Mouse (Mus musculus): ENCODE data around the gene Fndc10. TPM values are rescaled to one million over a fixed set of nuclear protein-coding genes. Genes with fewer than 3 reads are reported as not detected.
"Not testable (repeated sequence)": the region's sequence is repeated elsewhere in the genome, so short reads cannot be mapped to it uniquely, and the experiment has no call there.

Gene Fndc10
- polyA plus RNA-seq, 1 experiment from 2014 or later: 0.86 TPM

- ATAC-seq (replicated peaks; ENCODE audit: low FRiP score); H3K4me1 ChIP-seq (replicated peaks; ENCODE audit: control insufficient read depth, insufficient read depth, low read length); H3K9ac ChIP-seq (ENCODE audit: low read depth, low read length); H3K36me3 ChIP-seq (ENCODE audit: control insufficient read depth, insufficient read depth, low read length); H3K4me2 ChIP-seq; H3K27me3 ChIP-seq (replicated peaks; ENCODE audit: control insufficient read depth, insufficient read depth, low read length); H3K4me3 ChIP-seq (ENCODE audit: low read depth, low read length); H3K27ac ChIP-seq (ENCODE audit: low read depth, low read length); DNase-seq (ENCODE audit: low spot score); H3K9me3 ChIP-seq (ENCODE audit: control insufficient read depth, low read length): not testable (repeated sequence)
- WGBS: 64% methylated on average over 4 of the region's 4 CpGs
These were observed 23.9 kb upstream of the Fndc10 start for GRCm38 (mm10) chr4:155670236-155670635.

- H3K4me3 ChIP-seq (ENCODE audit: low read depth, low read length): no peak overlapping the region
- no peak overlapping the region for H3K4me2 ChIP-seq
- no peaks in the 10 kb centered on the region for H3K9me3 ChIP-seq (ENCODE audit: control insufficient read depth, low read length)
- H3K9ac ChIP-seq (ENCODE audit: low read depth, low read length): no peak overlapping the region
- no peak for DNase-seq (ENCODE audit: low spot score)
- ATAC-seq (replicated peaks; ENCODE audit: low FRiP score): no peak
- H3K27me3 ChIP-seq (replicated peaks; ENCODE audit: control insufficient read depth, insufficient read depth, low read length): no peaks in the 10 kb centered on the region
- peaks cover 6% of the 10 kb centered on the region for H3K4me1 ChIP-seq (replicated peaks; ENCODE audit: control insufficient read depth, insufficient read depth, low read length)
- WGBS: 58% methylated on average over 2 of the region's 2 CpGs
- H3K36me3 ChIP-seq (ENCODE audit: control insufficient read depth, insufficient read depth, low read length): no peaks in the 10 kb centered on the region
- no peak overlapping the region for H3K27ac ChIP-seq (ENCODE audit: low read depth, low read length)
These were observed 22.1 kb upstream of the Fndc10 start for GRCm38 (mm10) chr4:155672082-155672481.

GRCm38 (mm10) chr4:155675991-155676390, 18.2 kb upstream of the Fndc10 start:
- H3K36me3 ChIP-seq (ENCODE audit: control insufficient read depth, insufficient read depth, low read length): no peaks in the 10 kb centered on the region
- no peak overlapping the region for H3K9ac ChIP-seq (ENCODE audit: low read depth, low read length)
- no peak overlapping the region for H3K27ac ChIP-seq (ENCODE audit: low read depth, low read length)
- H3K27me3 ChIP-seq (replicated peaks; ENCODE audit: control insufficient read depth, insufficient read depth, low read length): no peaks in the 10 kb centered on the region
- DNase-seq (ENCODE audit: low spot score): no peak
- no peak overlapping the region for H3K4me3 ChIP-seq (ENCODE audit: low read depth, low read length)
- no peak for ATAC-seq (replicated peaks; ENCODE audit: low FRiP score)
- H3K4me2 ChIP-seq: no peak overlapping the region
- H3K9me3 ChIP-seq (ENCODE audit: control insufficient read depth, low read length): no peaks in the 10 kb centered on the region
- 82% methylated on average over 2 of the region's 2 CpGs for WGBS
- H3K4me1 ChIP-seq (replicated peaks; ENCODE audit: control insufficient read depth, insufficient read depth, low read length): no peaks in the 10 kb centered on the region

DNA sequence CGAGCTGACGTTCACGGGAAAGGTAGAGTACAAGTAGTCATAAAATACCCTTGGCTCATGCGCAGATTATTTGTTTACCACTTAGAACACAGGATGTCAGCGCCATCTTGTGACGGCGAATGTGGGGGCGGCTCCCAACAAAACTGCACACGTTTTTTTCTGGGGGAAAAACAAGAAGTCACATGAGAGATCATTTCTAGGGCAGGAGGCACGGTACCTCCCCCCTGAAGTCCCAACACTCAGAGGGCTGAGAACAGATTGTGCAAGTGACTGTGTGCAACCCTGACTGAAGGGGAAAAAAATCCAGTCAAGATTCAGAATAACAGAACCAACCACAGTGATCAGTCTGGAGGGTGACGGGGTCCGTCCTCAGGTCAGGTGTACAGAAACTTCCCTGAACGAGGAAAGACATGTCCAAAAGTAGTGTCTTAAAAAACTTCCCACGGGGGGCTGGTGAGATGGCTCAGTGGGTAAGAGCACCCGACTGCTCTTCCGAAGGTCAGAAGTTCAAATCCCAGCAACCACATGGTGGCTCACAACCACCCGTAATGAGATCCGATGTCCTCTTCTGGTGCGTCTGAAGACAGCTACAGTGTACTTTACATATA, 10.4 kb upstream of the Fndc10 start:
- not testable (repeated sequence) for H3K4me2 ChIP-seq; H3K9ac ChIP-seq (ENCODE audit: low read depth, low read length); ATAC-seq (replicated peaks; ENCODE audit: low FRiP score); H3K9me3 ChIP-seq (ENCODE audit: control insufficient read depth, low read length); H3K27ac ChIP-seq (ENCODE audit: low read depth, low read length); H3K4me1 ChIP-seq (replicated peaks; ENCODE audit: control insufficient read depth, insufficient read depth, low read length); H3K4me3 ChIP-seq (ENCODE audit: low read depth, low read length); DNase-seq (ENCODE audit: low spot score); H3K36me3 ChIP-seq (ENCODE audit: control insufficient read depth, insufficient read depth, low read length); H3K27me3 ChIP-seq (replicated peaks; ENCODE audit: control insufficient read depth, insufficient read depth, low read length)
- 87% methylated on average over 15 of the region's 19 CpGs for WGBS

GRCm38 (mm10) chr4:155687764-155688163, 6.4 kb upstream of the Fndc10 start:
- not testable (repeated sequence) for ATAC-seq (replicated peaks; ENCODE audit: low FRiP score); H3K4me2 ChIP-seq; H3K4me3 ChIP-seq (ENCODE audit: low read depth, low read length); H3K27me3 ChIP-seq (replicated peaks; ENCODE audit: control insufficient read depth, insufficient read depth, low read length); H3K36me3 ChIP-seq (ENCODE audit: control insufficient read depth, insufficient read depth, low read length); DNase-seq (ENCODE audit: low spot score); H3K27ac ChIP-seq (ENCODE audit: low read depth, low read length); H3K4me1 ChIP-seq (replicated peaks; ENCODE audit: control insufficient read depth, insufficient read depth, low read length); H3K9me3 ChIP-seq (ENCODE audit: control insufficient read depth, low read length); H3K9ac ChIP-seq (ENCODE audit: low read depth, low read length)
- WGBS: 80% methylated on average over 4 of the region's 4 CpGs

- peaks cover 33% of the 10 kb centered on the region for H3K27me3 ChIP-seq (replicated peaks; ENCODE audit: control insufficient read depth, insufficient read depth, low read length)
- H3K4me2 ChIP-seq: no peak overlapping the region
- H3K9ac ChIP-seq (ENCODE audit: low read depth, low read length): no peak overlapping the region
- H3K36me3 ChIP-seq (ENCODE audit: control insufficient read depth, insufficient read depth, low read length): no peaks in the 10 kb centered on the region
- no peak overlapping the region for H3K27ac ChIP-seq (ENCODE audit: low read depth, low read length)
- 0 out of 2 replicates have a peak, but pooled peaks cover 2% of the 10 kb centered on the region for H3K4me1 ChIP-seq (replicated peaks; ENCODE audit: control insufficient read depth, insufficient read depth, low read length)
- ATAC-seq (replicated peaks; ENCODE audit: low FRiP score) (no peak), DNase-seq (ENCODE audit: low spot score) (no peak)
- H3K4me3 ChIP-seq (ENCODE audit: low read depth, low read length): no peak overlapping the region
- WGBS: 75% methylated on average over 12 of the region's 12 CpGs
- H3K9me3 ChIP-seq (ENCODE audit: control insufficient read depth, low read length): no peaks in the 10 kb centered on the region; the same call in 1 of the 2 replicates
These were observed 3.4 kb upstream of the Fndc10 start for GRCm38 (mm10) chr4:155690571-155691375.

DNA sequence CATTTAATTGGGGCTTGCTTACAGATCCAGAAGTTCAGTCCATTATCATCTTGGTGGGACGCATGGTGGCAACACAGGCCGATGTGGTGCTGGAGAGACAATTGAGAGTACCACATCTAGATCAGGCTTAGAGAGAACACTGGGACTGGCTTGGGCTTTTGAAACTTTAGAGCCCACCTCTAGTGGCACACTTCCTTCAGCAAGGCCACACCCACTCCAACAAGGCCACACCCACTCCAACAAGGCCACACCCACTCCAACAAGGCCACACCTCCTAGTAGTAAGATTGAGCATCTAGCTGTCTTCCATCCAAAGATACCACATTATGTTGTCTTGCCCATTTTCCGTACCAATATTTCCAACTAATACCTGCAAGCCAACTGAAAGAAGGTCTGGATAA, 1.7 kb upstream of the Fndc10 start:
- H3K4me2 ChIP-seq: no peak overlapping the region
- ATAC-seq (replicated peaks; ENCODE audit: low FRiP score) (no peak), DNase-seq (ENCODE audit: low spot score) (no peak)
- H3K36me3 ChIP-seq (ENCODE audit: control insufficient read depth, insufficient read depth, low read length): no peaks in the 10 kb centered on the region
- peaks cover 45% of the 10 kb centered on the region for H3K27me3 ChIP-seq (replicated peaks; ENCODE audit: control insufficient read depth, insufficient read depth, low read length)
- no peaks in the 10 kb centered on the region for H3K9me3 ChIP-seq (ENCODE audit: control insufficient read depth, low read length)
- 0 out of 2 replicates have a peak, but pooled peaks cover 2% of the 10 kb centered on the region for H3K4me1 ChIP-seq (replicated peaks; ENCODE audit: control insufficient read depth, insufficient read depth, low read length)
- H3K4me3 ChIP-seq (ENCODE audit: low read depth, low read length): no peak overlapping the region
- WGBS: 93% methylated on average over 3 of the region's 3 CpGs
- no peak overlapping the region for H3K27ac ChIP-seq (ENCODE audit: low read depth, low read length)
- no peak overlapping the region for H3K9ac ChIP-seq (ENCODE audit: low read depth, low read length)

DNA sequence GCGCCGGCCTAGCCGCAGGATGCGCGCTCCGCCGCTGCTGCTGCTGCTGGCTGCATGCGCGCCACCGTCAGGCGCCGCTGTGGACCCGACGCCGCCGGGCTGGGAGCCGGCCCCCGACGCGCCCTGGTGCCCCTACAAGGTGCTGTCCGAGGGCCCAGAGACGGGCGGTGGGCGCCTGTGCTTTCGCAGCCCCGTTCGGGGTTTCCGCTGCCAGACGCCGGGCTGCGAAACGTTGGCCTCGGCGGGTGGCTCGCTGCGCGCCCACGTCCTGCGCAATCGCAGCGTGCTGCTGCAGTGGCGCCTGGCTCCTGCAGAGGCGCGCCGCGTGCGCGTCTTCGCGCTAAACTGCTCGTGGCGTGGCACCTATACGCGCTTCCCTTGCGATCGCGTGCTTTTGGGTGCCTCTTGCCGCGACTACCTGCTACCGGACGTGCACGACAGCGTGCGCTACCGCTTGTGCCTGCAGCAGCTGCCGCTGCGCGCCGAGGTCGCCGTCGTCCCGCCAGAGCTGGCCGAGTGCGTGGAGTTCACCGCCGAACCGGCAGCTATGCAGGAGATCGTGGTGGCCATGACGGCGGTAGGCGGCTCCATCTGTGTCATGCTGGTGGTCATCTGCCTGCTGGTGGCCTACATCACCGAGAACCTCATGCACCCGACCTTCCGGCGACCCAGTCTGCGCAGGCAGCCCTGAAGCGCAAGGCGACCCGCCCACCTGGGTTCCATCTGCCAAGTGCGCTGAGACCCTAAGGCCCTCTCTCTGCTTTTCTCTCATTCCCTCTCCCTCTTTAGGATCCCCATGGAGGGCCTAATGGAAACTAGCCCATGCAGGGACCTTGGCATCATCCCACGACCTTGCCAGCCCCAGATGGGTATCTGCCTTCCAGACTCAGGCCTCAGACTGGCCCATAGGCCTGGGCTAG, 600 bp downstream of the Fndc10 start:
- DNase-seq (ENCODE audit: low spot score): peak; percentile 60

More for the DNA sequence above, 600 bp downstream of the Fndc10 start:
- no peaks in the 10 kb centered on the region for H3K9me3 ChIP-seq (ENCODE audit: control insufficient read depth, low read length)
- peak overlapping the region; percentile 60 for H3K4me3 ChIP-seq (ENCODE audit: low read depth, low read length)
- no peak; the same call in 1 of the 2 replicates for ATAC-seq (replicated peaks; ENCODE audit: low FRiP score)
- H3K36me3 ChIP-seq (ENCODE audit: control insufficient read depth, insufficient read depth, low read length): no peaks in the 10 kb centered on the region
- peak overlapping the region; percentile 55 for H3K9ac ChIP-seq (ENCODE audit: low read depth, low read length)
- WGBS: 2% methylated on average over 87 of the region's 92 CpGs
- H3K27ac ChIP-seq (ENCODE audit: low read depth, low read length): no peak overlapping the region
- peaks cover 45% of the 10 kb centered on the region for H3K27me3 ChIP-seq (replicated peaks; ENCODE audit: control insufficient read depth, insufficient read depth, low read length)
- 0 out of 2 replicates have a peak, but pooled peaks cover 2% of the 10 kb centered on the region for H3K4me1 ChIP-seq (replicated peaks; ENCODE audit: control insufficient read depth, insufficient read depth, low read length)
- H3K4me2 ChIP-seq: peak overlapping the region; percentile 93
